Mouse (Mus musculus) lung, embryonic 16.5 days (tissue): ENCODE measurements around the gene Gtf3a. TPM values are rescaled to one million over a fixed set of nuclear protein-coding genes. Genes with fewer than 3 reads are reported as not detected.
"Not testable (repeated sequence)": the region's sequence is repeated elsewhere in the genome, so short reads cannot be mapped to it uniquely, and the experiment has no call there.

Experiments
- ATAC-seq: fragments of 200-750 bp; cut with Nextera tagmentation; 2 replicates; pipeline ENCODE4 v1.8.0; 2017; ENCODE audit warnings: low read depth, mild to moderate bottlenecking, moderate library complexity
- H3K27ac ChIP-seq: fragments of 300-500 bp; sonication (generic); 2 replicates; pipeline ENCODE4 v1.5.1; 2014; ENCODE audit warnings: mild to moderate bottlenecking, control low read depth, low read length
- H3K27me3 ChIP-seq: fragments of 300-500 bp; sonication (generic); 2 replicates; pipeline ENCODE4 v1.6.1; 2014; ENCODE audit warnings: low read depth, low read length, mixed read lengths; ENCODE audit not compliant: control insufficient read depth, insufficient read depth
- H3K36me3 ChIP-seq: fragments of 300-500 bp; sonication (generic); 2 replicates; pipeline ENCODE4 v1.6.1; 2014; ENCODE audit warnings: low read length; ENCODE audit not compliant: control insufficient read depth, insufficient read depth
- H3K4me1 ChIP-seq: fragments of 300-500 bp; sonication (generic); replicated peaks from 2 replicates; pipeline ENCODE4 v1.6.1; 2014; ENCODE audit warnings: low read length, mixed read lengths; ENCODE audit not compliant: control insufficient read depth, insufficient read depth
- H3K4me2 ChIP-seq: fragments of 300-500 bp; sonication (generic); 2 replicates; pipeline ENCODE4 v1.6.1; 2014; ENCODE audit warnings: low read depth, low read length, control low read depth
- H3K4me3 ChIP-seq: fragments of 300-500 bp; sonication (generic); 2 replicates; pipeline ENCODE4 v1.5.1; 2014; ENCODE audit warnings: mild to moderate bottlenecking, low read length, control low read depth
- H3K9ac ChIP-seq: fragments of 300-500 bp; sonication (generic); 2 replicates; pipeline ENCODE4 v1.6.1; 2014; ENCODE audit warnings: low read length, control low read depth
- H3K9me3 ChIP-seq: fragments of 300-500 bp; sonication (generic); 2 replicates; pipeline ENCODE4 v1.6.1; 2016; ENCODE audit warnings: low read length; ENCODE audit not compliant: control insufficient read depth
- WGBS: fragments of 180-500 bp; shearing (Covaris S2); extraction: QIAGEN DNeasy Blood & Tissue Kit; methylation state at CpG from one replicate; pipeline ENCODE4 v1.1.7; 2014; 5-methylcytosine and 5-hydroxymethylcytosine counted together
- polyA plus RNA-seq: library from polyadenylated mRNA; unstranded; fragments of >200 nt; fragmentation: Nextera tagmentation; extraction: Ambion mirVana; gene quantifications from 2 replicates; pipeline ENCODE4 v1.2.1, GENCODE M21; 2015

The Gtf3a gene
- polyA plus RNA-seq, 1 experiment from 2014 or later, result 121 TPM

- H3K27me3 ChIP-seq, result no peaks in the 10 kb centered on the region
- H3K4me3 ChIP-seq, result no peak overlapping the region
- no peaks in the 10 kb centered on the region for H3K36me3 ChIP-seq
- no peak overlapping the region for H3K27ac ChIP-seq
- no peak overlapping the region for H3K9ac ChIP-seq
- no peaks in the 10 kb centered on the region for H3K9me3 ChIP-seq
- no peak overlapping the region for H3K4me2 ChIP-seq
- H3K4me1 ChIP-seq, result no peaks in the 10 kb centered on the region
- no peak for ATAC-seq
- WGBS, result 87% methylated on average over 7 of the region's 7 CpGs
Observed at GRCm38 (mm10) chr5:146931422-146931821, 17.0 kb upstream of the Gtf3a start.

- H3K9ac ChIP-seq, result no peak overlapping the region
- H3K27me3 ChIP-seq, result no peaks in the 10 kb centered on the region
- no peak for ATAC-seq
- H3K4me1 ChIP-seq, result no peaks in the 10 kb centered on the region
- H3K4me2 ChIP-seq, result no peak overlapping the region
- H3K36me3 ChIP-seq, result no peaks in the 10 kb centered on the region
- no peak overlapping the region for H3K27ac ChIP-seq
- H3K4me3 ChIP-seq, result no peak overlapping the region
- 64% methylated on average over 16 of the region's 16 CpGs for WGBS
- H3K9me3 ChIP-seq, result no peaks in the 10 kb centered on the region
Observed at GRCm38 (mm10) chr5:146931904-146932553, 16.4 kb upstream of the Gtf3a start.

DNA sequence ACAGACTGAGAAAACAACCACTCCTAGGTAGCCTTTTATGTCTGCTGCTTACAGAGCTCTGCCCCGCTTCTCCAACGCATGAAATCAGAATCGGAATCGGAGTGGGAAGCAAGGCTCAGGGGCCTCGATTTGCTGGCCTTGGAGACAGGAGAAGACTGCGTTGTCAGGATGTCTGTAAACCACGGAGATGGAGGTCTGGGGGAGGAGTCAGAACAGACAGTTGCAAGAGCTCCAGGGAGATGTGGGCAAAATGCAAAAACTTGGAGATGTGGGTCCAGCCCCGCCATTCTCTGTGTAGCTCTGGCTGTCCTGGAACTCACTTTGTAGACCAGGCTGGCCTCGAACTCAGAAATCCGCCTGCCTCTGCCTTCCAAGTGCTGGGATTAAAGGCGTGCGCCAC is 15.0 kb upstream of the Gtf3a start:
- Histone ChIP-seq H3K4me1 (no peaks in the 10 kb centered on the region), H3K4me3 (no peak overlapping the region), H3K27me3 (no peaks in the 10 kb centered on the region), H3K4me2 (no peak overlapping the region), H3K27ac (no peak overlapping the region), H3K9ac (no peak overlapping the region), H3K9me3 (no peaks in the 10 kb centered on the region), H3K36me3 (no peaks in the 10 kb centered on the region)
- ATAC-seq, result no peak
- 76% methylated on average over 12 of the region's 12 CpGs for WGBS

GRCm38 (mm10) chr5:146937541-146938503 is 10.6 kb upstream of the Gtf3a start:
- H3K4me3 ChIP-seq, result no peak overlapping the region
- no peaks in the 10 kb centered on the region for H3K27me3 ChIP-seq
- peaks cover 4% of the 10 kb centered on the region for H3K9me3 ChIP-seq
- no peak overlapping the region for H3K27ac ChIP-seq
- H3K9ac ChIP-seq, result no peak overlapping the region
- no peak; the same call in 1 of the 2 replicates for ATAC-seq
- 66% methylated on average over 32 of the region's 32 CpGs for WGBS
- H3K4me2 ChIP-seq, result no peak overlapping the region
- no peaks in the 10 kb centered on the region for H3K4me1 ChIP-seq
- H3K36me3 ChIP-seq, result no peaks in the 10 kb centered on the region

- peaks cover 4% of the 10 kb centered on the region for H3K9me3 ChIP-seq
- no peaks in the 10 kb centered on the region for H3K27me3 ChIP-seq
- no peaks in the 10 kb centered on the region for H3K36me3 ChIP-seq
- H3K27ac ChIP-seq, result no peak overlapping the region
- H3K4me2 ChIP-seq, result no peak overlapping the region
- no peak overlapping the region for H3K9ac ChIP-seq
- WGBS, result 83% methylated on average over 16 of the region's 16 CpGs
- H3K4me3 ChIP-seq, result no peak overlapping the region
- no peaks in the 10 kb centered on the region for H3K4me1 ChIP-seq
- no peak for ATAC-seq
Observed at GRCm38 (mm10) chr5:146939109-146939796, 9.2 kb upstream of the Gtf3a start.

DNA sequence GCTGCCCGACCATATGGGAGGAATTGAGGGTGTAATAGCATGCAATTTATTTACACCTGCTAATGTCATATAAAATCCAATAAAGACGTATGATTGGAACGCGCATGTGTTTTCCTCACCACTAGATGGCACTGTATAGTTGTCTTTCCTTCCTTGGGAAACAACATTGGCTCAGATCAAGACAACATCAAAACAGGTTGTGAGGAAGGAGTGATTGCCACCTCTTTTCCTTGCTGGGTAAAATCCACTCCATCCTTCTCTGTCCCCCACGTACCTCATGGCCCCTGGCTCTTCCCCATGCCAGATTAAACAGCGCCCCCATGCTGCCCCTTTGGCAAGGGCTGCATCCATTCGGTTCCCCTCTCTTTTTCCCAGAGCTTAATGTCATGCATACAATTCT is 8.2 kb upstream of the Gtf3a start:
- H3K36me3 ChIP-seq, result no peaks in the 10 kb centered on the region
- no peak overlapping the region for H3K9ac ChIP-seq
- no peak overlapping the region for H3K27ac ChIP-seq
- no peak overlapping the region for H3K4me2 ChIP-seq
- no peaks in the 10 kb centered on the region for H3K27me3 ChIP-seq
- 22% methylated on average over 7 of the region's 7 CpGs for WGBS
- peaks cover 4% of the 10 kb centered on the region for H3K9me3 ChIP-seq
- 0 out of 2 replicates have a peak, but pooled peaks have one; percentile 38 for ATAC-seq
- no peaks in the 10 kb centered on the region for H3K4me1 ChIP-seq
- H3K4me3 ChIP-seq, result no peak overlapping the region

- 6% methylated on average over 2 of the region's 2 CpGs for WGBS
- not testable (repeated sequence) for H3K9me3 ChIP-seq, H3K4me2 ChIP-seq, ATAC-seq, H3K4me1 ChIP-seq, H3K27me3 ChIP-seq, H3K27ac ChIP-seq, H3K36me3 ChIP-seq, H3K9ac ChIP-seq, H3K4me3 ChIP-seq
Observed at GRCm38 (mm10) chr5:146941939-146942338, 6.5 kb upstream of the Gtf3a start.

GRCm38 (mm10) chr5:146942965-146943364 is 5.5 kb upstream of the Gtf3a start:
- Histone ChIP-seq H3K4me1 (no peaks in the 10 kb centered on the region), H3K36me3 (no peaks in the 10 kb centered on the region), H3K27ac (no peak overlapping the region), H3K27me3 (no peaks in the 10 kb centered on the region), H3K4me2 (no peak overlapping the region), H3K9ac (no peak overlapping the region), H3K9me3 (peaks cover 4% of the 10 kb centered on the region), H3K4me3 (no peak overlapping the region)
- WGBS, result 79% methylated on average over 15 of the region's 15 CpGs
- no peak for ATAC-seq

- Histone ChIP-seq H3K36me3 (no peaks in the 10 kb centered on the region), H3K4me1 (peaks cover 5% of the 10 kb centered on the region), H3K4me3 (no peak overlapping the region), H3K4me2 (no peak overlapping the region), H3K9me3 (no peaks in the 10 kb centered on the region), H3K27ac (no peak overlapping the region), H3K27me3 (no peaks in the 10 kb centered on the region), H3K9ac (no peak overlapping the region)
- ATAC-seq, result no peak
- WGBS, result 98% methylated on average over 2 of the region's 2 CpGs
Observed at GRCm38 (mm10) chr5:146944568-146944967, 3.9 kb upstream of the Gtf3a start.
